Mouse (Mus musculus): ENCODE measurements around the gene Coq5. TPM values are rescaled to one million over a fixed set of nuclear protein-coding genes. Genes with fewer than 3 reads are reported as not detected.

The Coq5 gene
- polyA plus RNA-seq, 1 experiment from 2014 or later = 39.2 TPM

DNA sequence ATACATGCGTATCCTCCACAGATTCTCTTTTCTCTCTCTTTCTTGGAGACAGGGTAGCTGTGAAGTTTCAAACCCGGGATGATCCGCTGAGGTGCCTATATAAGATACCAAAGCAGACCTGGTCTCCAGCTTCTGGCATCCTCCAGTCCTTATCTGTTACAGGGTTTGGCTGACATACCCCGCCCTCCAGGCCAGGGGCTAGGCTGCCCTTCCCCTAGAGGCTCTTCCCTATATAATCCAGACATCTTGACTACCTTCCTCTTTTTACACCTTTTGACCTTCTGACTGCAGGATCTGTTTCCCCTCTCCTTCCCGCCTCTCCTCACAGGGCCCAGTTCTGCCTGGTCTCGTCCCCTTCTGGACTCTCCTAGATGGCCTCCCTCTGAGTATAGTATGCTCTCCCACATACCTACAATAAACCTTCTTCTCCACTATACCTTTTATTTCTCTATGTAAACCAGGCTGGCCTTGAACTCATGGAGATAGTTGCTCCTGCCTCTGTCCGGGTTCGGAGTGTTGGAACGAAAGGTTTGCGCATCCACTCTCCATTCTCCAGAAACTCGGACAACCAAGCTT, 46.9 kb downstream of the Coq5 start:
- DNase-seq = no peak
- ATAC-seq (ENCODE audit: insufficient read depth) = peak; percentile 55
- 19% methylated on average over 11 of the region's 11 CpGs for WGBS
- no peak for TF ChIP-seq CTCF (IDR thresholded peaks at IDR 0.05; ENCODE audit: low read depth)
- no peaks in the 10 kb centered on the region for H3K27me3 ChIP-seq (ENCODE audit: insufficient read depth, low read length)
- H3K9ac ChIP-seq = peak overlapping the region; percentile 94
- H3K4me2 ChIP-seq = peak overlapping the region; percentile 89
- peak overlapping the region; percentile 86 for H3K27ac ChIP-seq (ENCODE audit: low read depth)
- H3K4me3 ChIP-seq (ENCODE audit: low read depth, low read length) = peak overlapping the region; percentile 95
- H3K4me1 ChIP-seq (ENCODE audit: insufficient read depth) = peaks cover 5% of the 10 kb centered on the region; the same call in 1 of the 2 replicates
- H3K36me3 ChIP-seq (ENCODE audit: insufficient read depth) = peaks cover 20% of the 10 kb centered on the region
- H3K9me3 ChIP-seq (ENCODE audit: low read depth, low read length) = no peaks in the 10 kb centered on the region

- under 1% methylated on average over 90 of the region's 97 CpGs for WGBS
Observed at GRCm38 (mm10) chr5:115326875-115327609, 47.6 kb downstream of the Coq5 start, which contains the start of gene Srsf9. Srsf9 (plus strand) TSS chr5:115327177.

GRCm38 (mm10) chr5:115327610-115328548, 48.4 kb downstream of the Coq5 start:
- Histone ChIP-seq H3K27ac (ENCODE audit: low read depth) (peak overlapping the region; percentile 86), H3K4me1 (ENCODE audit: insufficient read depth) (peaks cover 5% of the 10 kb centered on the region; the same call in 1 of the 2 replicates), H3K36me3 (ENCODE audit: insufficient read depth) (peaks cover 35% of the 10 kb centered on the region), H3K9ac (peak overlapping the region; percentile 94), H3K4me3 (ENCODE audit: low read depth, low read length) (peak overlapping the region; percentile 95), H3K4me2 (peak overlapping the region; percentile 89), H3K27me3 (ENCODE audit: insufficient read depth, low read length) (no peaks in the 10 kb centered on the region), H3K9me3 (ENCODE audit: low read depth, low read length) (no peaks in the 10 kb centered on the region)
- DNase-seq = peak; percentile 40
- peak; percentile 21 for ATAC-seq (ENCODE audit: insufficient read depth)
- no peak for TF ChIP-seq CTCF (IDR thresholded peaks at IDR 0.05; ENCODE audit: low read depth)
- under 1% methylated on average over 55 of the region's 55 CpGs for WGBS

More at GRCm38 (mm10) chr5:115326875-115327609, 47.6 kb downstream of the Coq5 start, which contains the start of gene Srsf9:
- peak; percentile 93 for ATAC-seq (ENCODE audit: insufficient read depth)
- peak; percentile 97 for DNase-seq
- Histone ChIP-seq H3K9me3 (ENCODE audit: low read depth, low read length) (no peaks in the 10 kb centered on the region), H3K9ac (peak within 1 kb of the TSS; percentile 94), H3K4me2 (peak within 1 kb of the TSS; percentile 89), H3K4me1 (ENCODE audit: insufficient read depth) (peaks cover 5% of the 10 kb centered on the region; the same call in 1 of the 2 replicates), H3K4me3 (ENCODE audit: low read depth, low read length) (peak within 1 kb of the TSS; percentile 95), H3K27me3 (ENCODE audit: insufficient read depth, low read length) (no peaks in the 10 kb centered on the region), H3K27ac (ENCODE audit: low read depth) (peak within 1 kb of the TSS; percentile 86), H3K36me3 (ENCODE audit: insufficient read depth) (peaks cover 27% of the 10 kb centered on the region)
- no peak for TF ChIP-seq CTCF (IDR thresholded peaks at IDR 0.05; ENCODE audit: low read depth)

- Histone ChIP-seq H3K9ac (no peak overlapping the region), H3K36me3 (ENCODE audit: insufficient read depth) (peaks cover 66% of the 10 kb centered on the region), H3K4me3 (ENCODE audit: low read depth, low read length) (no peak overlapping the region), H3K27me3 (ENCODE audit: insufficient read depth, low read length) (no peaks in the 10 kb centered on the region), H3K9me3 (ENCODE audit: low read depth, low read length) (no peaks in the 10 kb centered on the region), H3K4me1 (ENCODE audit: insufficient read depth) (peaks cover 5% of the 10 kb centered on the region; the same call in 1 of the 2 replicates), H3K27ac (ENCODE audit: low read depth) (no peak overlapping the region; the same call in 1 of the 2 replicates), H3K4me2 (no peak overlapping the region)
- no peak for DNase-seq
- no peak for ATAC-seq (ENCODE audit: insufficient read depth)
- TF ChIP-seq CTCF (IDR thresholded peaks at IDR 0.05; ENCODE audit: low read depth) = no peak
- 72% methylated on average over 9 of the region's 9 CpGs for WGBS
Observed at GRCm38 (mm10) chr5:115330955-115331354, 51.5 kb downstream of the Coq5 start.

- Histone ChIP-seq H3K4me2 (no peak overlapping the region), H3K9ac (no peak overlapping the region), H3K36me3 (ENCODE audit: insufficient read depth) (peaks cover 72% of the 10 kb centered on the region), H3K27me3 (ENCODE audit: insufficient read depth, low read length) (no peaks in the 10 kb centered on the region), H3K4me1 (ENCODE audit: insufficient read depth) (peaks cover 2% of the 10 kb centered on the region; the same call in 1 of the 2 replicates), H3K9me3 (ENCODE audit: low read depth, low read length) (no peaks in the 10 kb centered on the region), H3K27ac (ENCODE audit: low read depth) (peak overlapping the region; percentile 15; the same call in 1 of the 2 replicates), H3K4me3 (ENCODE audit: low read depth, low read length) (no peak overlapping the region)
- TF ChIP-seq CTCF (IDR thresholded peaks at IDR 0.05; ENCODE audit: low read depth) = no peak
- 73% methylated on average over 3 of the region's 3 CpGs for WGBS
- ATAC-seq (ENCODE audit: insufficient read depth) (no peak), DNase-seq (no peak)
Observed at GRCm38 (mm10) chr5:115333626-115334025, 54.2 kb downstream of the Coq5 start.

DNA sequence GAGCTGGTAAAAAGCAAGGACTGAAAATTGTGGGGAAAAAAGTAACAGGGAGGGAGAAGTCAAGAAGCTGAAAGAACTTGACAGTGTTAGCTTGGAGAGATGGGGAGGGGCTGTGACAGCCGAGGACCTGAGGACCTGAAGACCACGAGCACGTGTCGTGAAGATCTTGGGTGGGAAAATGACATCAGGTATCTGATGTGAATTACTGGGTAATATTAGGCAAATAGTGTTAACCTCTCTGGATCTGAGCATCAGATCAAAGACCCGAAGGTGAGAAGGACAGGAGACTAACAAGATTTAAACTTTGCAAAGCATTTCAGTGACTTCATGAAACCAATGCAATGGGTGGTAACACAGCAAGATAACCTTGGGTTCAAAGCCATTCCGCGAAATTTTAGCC, 60.5 kb downstream of the Coq5 start:
- DNase-seq (no peak), ATAC-seq (ENCODE audit: insufficient read depth) (no peak)
- 14% methylated on average over 7 of the region's 7 CpGs for WGBS
- Histone ChIP-seq H3K27ac (ENCODE audit: low read depth) (no peak overlapping the region), H3K27me3 (ENCODE audit: insufficient read depth, low read length) (no peaks in the 10 kb centered on the region), H3K4me2 (peak overlapping the region; percentile 87), H3K4me3 (ENCODE audit: low read depth, low read length) (peak overlapping the region; percentile 88), H3K4me1 (ENCODE audit: insufficient read depth) (no peaks in the 10 kb centered on the region; the same call in 1 of the 2 replicates), H3K9ac (peak overlapping the region; percentile 88; the same call in 1 of the 2 replicates), H3K36me3 (ENCODE audit: insufficient read depth) (peaks cover 43% of the 10 kb centered on the region), H3K9me3 (ENCODE audit: low read depth, low read length) (no peaks in the 10 kb centered on the region)
- TF ChIP-seq CTCF (IDR thresholded peaks at IDR 0.05; ENCODE audit: low read depth) = no peak
